Mouse (Mus musculus) E14TG2a.4 (cell line): ENCODE data around the gene C130032M10Rik.
"Not testable (repeated sequence)": the region's sequence is repeated elsewhere in the genome, so short reads cannot be mapped to it uniquely, and the experiment has no call there.

Experiments
- CTCF ChIP-seq: conservative IDR thresholded peaks from 2 replicates; pipeline ENCODE4 v1.5.1; 2014; ENCODE audit warnings: low read length
- POU5F1 ChIP-seq: IDR thresholded peaks from 2 replicates; pipeline ENCODE4 v1.6.1; 2014; ENCODE audit warnings: low read length, borderline replicate concordance

GRCm38 (mm10) chr9:114520529-114520928 is 5.0 kb downstream of the C130032M10Rik start:
- TF ChIP-seq CTCF, POU5F1: not testable (repeated sequence)
